Mouse (Mus musculus) intestine, embryonic 14.5 days (tissue): ENCODE results near the gene Ttll11. TPM values are rescaled to one million over a fixed set of nuclear protein-coding genes. Genes with fewer than 3 reads are reported as not detected.

Experiments used
- ATAC-seq: fragments of 200-750 bp; cut with Nextera tagmentation; replicated peaks from 2 replicates; pipeline ENCODE4 v1.8.0; 2017; ENCODE audit warnings: low read depth, moderate number of reproducible peaks, moderate TSS enrichment, moderate library complexity; ENCODE audit not compliant: low FRiP score, low TSS enrichment
- DNase-seq: peaks from one replicate; pipeline ENCODE4 v3.0.0-alpha.2; 2018; ENCODE audit warnings: low spot score
- H3K27ac ChIP-seq: fragments of 300-500 bp; sonication (generic); 2 replicates; pipeline ENCODE4 v1.5.1; 2014; ENCODE audit warnings: low read depth, mild to moderate bottlenecking, control low read depth
- H3K27me3 ChIP-seq: fragments of 300-500 bp; sonication (generic); replicated peaks from 2 replicates; pipeline ENCODE4 v1.6.1; 2014; ENCODE audit warnings: low read length, control low read depth; ENCODE audit not compliant: control insufficient read depth, insufficient read depth
- H3K36me3 ChIP-seq: fragments of 300-500 bp; sonication (generic); 2 replicates; pipeline ENCODE4 v1.6.1; 2014; ENCODE audit warnings: low read length, control low read depth; ENCODE audit not compliant: control insufficient read depth, insufficient read depth
- H3K4me1 ChIP-seq: fragments of 300-500 bp; sonication (generic); replicated peaks from 2 replicates; pipeline ENCODE4 v1.6.1; 2014; ENCODE audit warnings: low read length, control low read depth, mixed read lengths; ENCODE audit not compliant: control insufficient read depth, insufficient read depth
- H3K4me2 ChIP-seq: fragments of 300-500 bp; sonication (generic); 2 replicates; pipeline ENCODE4 v1.6.1; 2014; ENCODE audit warnings: low read length
- H3K4me3 ChIP-seq: fragments of 300-500 bp; sonication (generic); 2 replicates; pipeline ENCODE4 v1.5.1; 2014; ENCODE audit warnings: low read depth, low read length, control low read depth, mixed read lengths
- H3K9ac ChIP-seq: fragments of 300-500 bp; sonication (generic); 2 replicates; pipeline ENCODE4 v1.6.1; 2014; ENCODE audit warnings: mild to moderate bottlenecking, low read length
- H3K9me3 ChIP-seq: fragments of 300-500 bp; sonication (generic); 2 replicates; pipeline ENCODE4 v1.6.1; 2016; ENCODE audit warnings: low read length, control low read depth; ENCODE audit not compliant: control insufficient read depth
- WGBS: fragments of 180-500 bp; shearing (Covaris S2); extraction: QIAGEN DNeasy Blood & Tissue Kit; methylation state at CpG from one replicate; pipeline ENCODE4 v1.1.7; 2014; 5-methylcytosine and 5-hydroxymethylcytosine counted together
- polyA plus RNA-seq: library from polyadenylated mRNA; unstranded; fragments of >200 nt; fragmentation: Nextera tagmentation; extraction: Ambion mirVana; gene quantifications from 2 replicates; pipeline ENCODE4 v1.2.1, GENCODE M21; 2014

The Ttll11 gene
- polyA plus RNA-seq, 1 experiment from 2014 or later = 0.92 TPM

DNA sequence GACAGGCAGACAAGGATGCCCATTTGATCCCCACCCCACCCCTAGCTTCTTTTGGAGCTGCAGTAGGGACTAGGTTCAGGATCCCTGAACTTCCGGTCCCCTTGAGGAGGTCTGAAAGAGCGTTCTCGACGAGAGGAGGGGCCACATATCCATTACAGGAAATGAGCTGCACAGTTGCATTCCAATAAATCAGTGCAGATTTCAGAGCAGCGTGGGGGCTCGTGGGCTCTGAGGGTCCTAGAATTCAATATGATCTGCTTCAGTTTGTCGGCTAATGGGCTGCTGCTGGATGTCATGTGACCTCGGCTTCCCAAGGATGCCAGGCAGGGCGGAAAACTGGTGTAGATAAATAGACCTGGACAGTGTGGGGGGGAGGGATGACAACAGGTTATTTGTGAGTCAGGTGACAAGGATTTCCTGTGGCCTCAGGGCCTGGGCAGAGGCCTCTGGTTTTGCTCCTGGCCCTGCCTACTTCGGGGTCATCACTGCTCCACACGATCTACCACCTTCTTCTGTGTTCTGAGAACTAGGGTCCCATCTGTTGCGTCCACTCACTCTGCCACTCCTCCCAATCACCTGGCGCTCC is 240.0 kb downstream of the Ttll11 start:
- Histone ChIP-seq H3K4me3 (no peak overlapping the region), H3K36me3 (no peaks in the 10 kb centered on the region), H3K9ac (no peak overlapping the region), H3K9me3 (no peaks in the 10 kb centered on the region; the same call in 1 of the 2 replicates), H3K4me1 (peaks cover 12% of the 10 kb centered on the region; the same call in 1 of the 2 replicates), H3K27me3 (no peaks in the 10 kb centered on the region), H3K4me2 (no peak overlapping the region), H3K27ac (no peak overlapping the region)
- ATAC-seq (no peak), DNase-seq (no peak)
- 41% methylated on average over 13 of the region's 13 CpGs for WGBS

DNA sequence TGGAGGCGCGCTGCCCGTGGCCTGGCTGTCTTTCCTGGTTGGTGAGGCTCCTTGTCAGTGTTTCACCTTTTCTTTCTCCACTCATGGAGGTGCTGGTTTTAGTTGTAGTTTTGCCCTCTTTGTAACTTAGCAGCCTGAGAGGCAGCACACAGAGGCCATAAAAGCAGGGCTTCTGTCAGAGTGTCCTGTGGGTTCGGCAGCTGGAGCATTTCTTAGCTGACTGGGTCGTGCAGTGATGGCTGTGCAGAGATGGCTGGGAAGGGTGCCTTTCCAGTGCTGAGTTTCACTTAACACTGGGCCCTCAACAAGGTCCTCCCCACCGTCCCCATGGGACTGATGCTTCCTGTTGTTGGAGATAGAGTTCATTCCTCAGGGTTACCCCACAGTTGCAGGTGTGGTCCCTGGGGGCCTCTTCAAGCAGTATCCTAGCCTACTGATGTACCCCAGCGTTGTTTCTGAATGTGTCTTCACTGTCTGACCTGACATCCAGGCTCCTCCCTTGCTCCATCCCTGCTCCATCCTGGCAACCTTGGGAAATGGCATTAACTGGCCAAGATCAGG is 242.2 kb downstream of the Ttll11 start:
- WGBS = 59% methylated on average over 7 of the region's 7 CpGs
- Histone ChIP-seq H3K9me3 (no peaks in the 10 kb centered on the region; the same call in 1 of the 2 replicates), H3K36me3 (no peaks in the 10 kb centered on the region), H3K27me3 (no peaks in the 10 kb centered on the region), H3K4me3 (no peak overlapping the region), H3K4me2 (no peak overlapping the region), H3K27ac (peak overlapping the region; percentile 33; the same call in 1 of the 2 replicates), H3K4me1 (peaks cover 12% of the 10 kb centered on the region; the same call in 1 of the 2 replicates), H3K9ac (no peak overlapping the region)
- no peak for DNase-seq
- no peak for ATAC-seq

DNA sequence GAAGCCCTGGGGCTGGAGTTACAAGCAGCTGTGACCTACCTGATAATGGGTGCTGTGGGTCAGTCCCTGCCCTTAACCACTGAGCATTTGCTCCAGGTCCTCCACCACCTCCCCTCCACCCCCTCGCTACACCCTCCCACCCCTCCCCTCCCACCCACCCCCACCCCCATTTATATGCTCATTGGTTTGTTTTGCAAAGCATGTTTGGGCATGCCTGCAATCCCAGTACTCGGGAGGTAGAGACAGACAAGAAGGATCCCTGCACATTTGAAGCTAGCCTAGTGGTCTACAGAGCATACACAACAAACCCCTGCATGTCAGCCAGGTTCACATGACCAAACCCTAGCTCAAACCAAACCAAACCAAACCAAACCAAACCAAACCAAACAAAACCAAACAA is 243.7 kb downstream of the Ttll11 start:
- Histone ChIP-seq H3K27ac (no peak overlapping the region), H3K9me3 (no peaks in the 10 kb centered on the region; the same call in 1 of the 2 replicates), H3K4me3 (no peak overlapping the region), H3K36me3 (peaks cover 10% of the 10 kb centered on the region; the same call in 1 of the 2 replicates), H3K4me1 (peaks cover 12% of the 10 kb centered on the region), H3K4me2 (no peak overlapping the region), H3K27me3 (no peaks in the 10 kb centered on the region), H3K9ac (no peak overlapping the region)
- ATAC-seq = no peak
- DNase-seq = no peak
- WGBS = 67% methylated on average over 2 of the region's 2 CpGs

GRCm38 (mm10) chr2:35735001-35735400 is 244.7 kb downstream of the Ttll11 start:
- 96% methylated on average over 2 of the region's 2 CpGs for WGBS
- H3K9ac ChIP-seq = no peak overlapping the region
- ATAC-seq (no peak), DNase-seq (no peak)
- no peak overlapping the region for H3K27ac ChIP-seq
- no peak overlapping the region for H3K4me2 ChIP-seq
- H3K4me3 ChIP-seq = no peak overlapping the region
- peaks cover 10% of the 10 kb centered on the region for H3K4me1 ChIP-seq
- H3K27me3 ChIP-seq = no peaks in the 10 kb centered on the region
- peaks cover 18% of the 10 kb centered on the region; the same call in 1 of the 2 replicates for H3K36me3 ChIP-seq
- no peaks in the 10 kb centered on the region; the same call in 1 of the 2 replicates for H3K9me3 ChIP-seq

GRCm38 (mm10) chr2:35731671-35732449 is 247.9 kb downstream of the Ttll11 start:
- Histone ChIP-seq H3K4me1 (peaks cover 9% of the 10 kb centered on the region), H3K27me3 (no peaks in the 10 kb centered on the region), H3K4me3 (no peak overlapping the region), H3K27ac (no peak overlapping the region), H3K9ac (no peak overlapping the region), H3K9me3 (no peaks in the 10 kb centered on the region; the same call in 1 of the 2 replicates), H3K4me2 (no peak overlapping the region), H3K36me3 (peaks cover 44% of the 10 kb centered on the region)
- WGBS = 60% methylated on average over 18 of the region's 18 CpGs
- ATAC-seq (no peak), DNase-seq (no peak)

GRCm38 (mm10) chr2:35729077-35730065 is 250.3 kb downstream of the Ttll11 start:
- Histone ChIP-seq H3K36me3 (peaks cover 64% of the 10 kb centered on the region), H3K4me1 (peaks cover 9% of the 10 kb centered on the region), H3K27ac (no peak overlapping the region), H3K9me3 (no peaks in the 10 kb centered on the region), H3K27me3 (no peaks in the 10 kb centered on the region), H3K4me3 (no peak overlapping the region), H3K9ac (no peak overlapping the region), H3K4me2 (no peak overlapping the region)
- peak; percentile 70 for ATAC-seq
- peak; percentile 54 for DNase-seq
- WGBS = 40% methylated on average over 16 of the region's 16 CpGs

- Histone ChIP-seq H3K4me2 (no peak overlapping the region), H3K9me3 (no peaks in the 10 kb centered on the region), H3K4me1 (peaks cover 9% of the 10 kb centered on the region), H3K36me3 (peaks cover 72% of the 10 kb centered on the region), H3K27me3 (no peaks in the 10 kb centered on the region), H3K9ac (no peak overlapping the region), H3K27ac (no peak overlapping the region; the same call in 1 of the 2 replicates), H3K4me3 (no peak overlapping the region)
- WGBS = 38% methylated on average over 5 of the region's 5 CpGs
- no peak for DNase-seq
- ATAC-seq = no peak
These were observed 251.1 kb downstream of the Ttll11 start for GRCm38 (mm10) chr2:35728633-35729032.

DNA sequence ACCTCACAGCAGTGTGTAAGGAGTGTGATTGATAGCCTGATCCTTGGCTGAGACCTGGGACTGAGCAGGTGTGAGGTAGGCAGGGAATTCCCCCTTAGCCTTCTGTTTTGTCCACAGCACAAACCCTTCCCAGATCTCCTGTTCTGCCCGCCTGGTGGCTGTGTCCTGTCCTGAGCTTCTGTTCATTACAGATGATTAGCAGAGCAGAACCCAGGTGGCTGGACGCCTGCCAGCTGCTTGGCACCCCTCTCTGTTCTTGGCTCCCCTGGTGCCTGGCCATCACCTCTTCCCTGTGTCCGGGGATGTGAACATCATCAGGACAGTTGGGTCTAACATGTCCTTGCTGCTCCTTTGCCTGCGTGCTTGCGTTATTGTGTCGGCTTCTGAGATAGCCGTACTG is 256.0 kb downstream of the Ttll11 start:
- H3K27ac ChIP-seq = no peak overlapping the region
- peaks cover 96% of the 10 kb centered on the region for H3K36me3 ChIP-seq
- H3K4me1 ChIP-seq = peaks cover 1% of the 10 kb centered on the region; the same call in 1 of the 2 replicates
- H3K27me3 ChIP-seq = no peaks in the 10 kb centered on the region
- DNase-seq (no peak), ATAC-seq (no peak)
- no peak overlapping the region for H3K4me2 ChIP-seq
- no peak overlapping the region for H3K9ac ChIP-seq
- H3K4me3 ChIP-seq = no peak overlapping the region
- H3K9me3 ChIP-seq = no peaks in the 10 kb centered on the region
- 86% methylated on average over 7 of the region's 7 CpGs for WGBS
